In the genomic region with DNA sequence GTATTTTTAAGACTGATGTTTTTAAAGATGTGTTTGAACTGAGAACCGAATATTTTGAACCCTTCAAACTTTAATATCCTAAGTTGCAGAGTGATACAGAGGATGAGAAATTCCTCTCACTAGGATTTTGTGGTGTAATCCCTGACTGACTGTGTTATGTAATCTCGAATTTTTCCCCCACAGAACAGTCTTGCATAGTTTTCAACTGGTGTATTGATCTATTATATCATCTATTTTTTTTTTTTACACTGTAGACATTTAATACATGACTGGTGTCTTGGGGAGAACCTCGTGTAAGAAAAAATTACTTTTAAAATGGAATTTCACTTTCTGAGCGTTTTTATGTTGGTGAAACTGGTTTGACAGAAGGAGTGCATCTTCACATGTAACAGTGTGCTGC, we compare ENCODE assay signal across 15 mouse cellular contexts. TPM values are rescaled to one million over a fixed set of nuclear protein-coding genes. Genes with fewer than 3 reads are reported as not detected.
DNase-seq lines count a peak whose midpoint lies in the region; ATAC-seq and TF ChIP-seq lines count a peak whose summit lies in the region.
"Had no signal": no experiment of that assay in that cellular context is flagged by ENCODE, and none has a peak within 500 bp of the region (broad histone marks: within the 10 kb centered on the region; RNA-seq: fewer than 3 reads in every experiment).

No protein-coding gene starts in this region.

- H3K36me3 ChIP-seq in forebrain, embryonic 14.5 days (ENCODE audit: control insufficient read depth, insufficient read depth, low read length) = no peaks in the 10 kb centered on the region
- no peaks in the 10 kb centered on the region for H3K36me3 ChIP-seq in forebrain, embryonic 16.5 days (ENCODE audit: control insufficient read depth, insufficient read depth)
- H3K36me3 ChIP-seq in kidney, embryonic 16.5 days (ENCODE audit: insufficient read depth, low read length) = no peaks in the 10 kb centered on the region
- no peaks in the 10 kb centered on the region for H3K36me3 ChIP-seq in kidney, adult 2 months (ENCODE audit: control insufficient read depth, insufficient read depth, low read length)
- peaks cover 2% of the 10 kb centered on the region; the same call in 1 of the 2 replicates for H3K36me3 ChIP-seq in hindbrain, embryonic 14.5 days (replicated peaks; ENCODE audit: control insufficient read depth, insufficient read depth)
- H3K36me3 ChIP-seq in neural tube, embryonic 14.5 days (ENCODE audit: control insufficient read depth, insufficient read depth, low read length) = no peaks in the 10 kb centered on the region
- H3K36me3 ChIP-seq: G1E; liver, embryonic 13.5 days had no signal

- no peak overlapping the region for H3K9ac ChIP-seq in forebrain, embryonic 14.5 days (ENCODE audit: low read length)
- no peak overlapping the region for H3K9ac ChIP-seq in forebrain, embryonic 16.5 days (replicated peaks; ENCODE audit: low read depth, low read length)
- no peak overlapping the region for H3K9ac ChIP-seq in kidney, embryonic 16.5 days (replicated peaks; ENCODE audit: low read length)
- 0 out of 2 replicates have a peak overlapping the region, but pooled peaks have one; percentile 24 for H3K9ac ChIP-seq in hindbrain, embryonic 14.5 days
- no peak overlapping the region for H3K9ac ChIP-seq in neural tube, embryonic 14.5 days (replicated peaks; ENCODE audit: low read depth, low read length)
- H3K9ac ChIP-seq: liver, embryonic 13.5 days had no signal

- no peaks in the 10 kb centered on the region for H3K9me3 ChIP-seq in forebrain, embryonic 14.5 days (replicated peaks; ENCODE audit: control insufficient read depth, low read length)
- H3K9me3 ChIP-seq in forebrain, embryonic 16.5 days (ENCODE audit: control insufficient read depth, low read length) = no peaks in the 10 kb centered on the region
- H3K9me3 ChIP-seq in kidney, embryonic 16.5 days (ENCODE audit: low read length) = no peaks in the 10 kb centered on the region
- H3K9me3 ChIP-seq in hindbrain, embryonic 14.5 days (ENCODE audit: control insufficient read depth, low read length) = no peaks in the 10 kb centered on the region
- H3K9me3 ChIP-seq in neural tube, embryonic 14.5 days (ENCODE audit: control insufficient read depth, low read length) = no peaks in the 10 kb centered on the region
- H3K9me3 ChIP-seq: liver, embryonic 13.5 days had no signal

- no peak for ATAC-seq in forebrain, embryonic 14.5 days
- ATAC-seq in forebrain, embryonic 16.5 days = no peak
- no peak for ATAC-seq in kidney, embryonic 16.5 days (ENCODE audit: low FRiP score, low TSS enrichment)
- no peak for ATAC-seq in hindbrain, embryonic 14.5 days (ENCODE audit: low FRiP score)
- ATAC-seq in neural tube, embryonic 14.5 days (ENCODE audit: low read depth) = no peak

- H3K4me1 ChIP-seq in forebrain, embryonic 14.5 days (ENCODE audit: control insufficient read depth, insufficient read depth, low read length) = no peaks in the 10 kb centered on the region
- peaks cover 11% of the 10 kb centered on the region for H3K4me1 ChIP-seq in forebrain, embryonic 16.5 days (replicated peaks; ENCODE audit: control insufficient read depth, insufficient read depth, low read length)
- no peaks in the 10 kb centered on the region for H3K4me1 ChIP-seq in kidney, embryonic 16.5 days (ENCODE audit: insufficient read depth, low read length)
- H3K4me1 ChIP-seq in kidney, adult 2 months (ENCODE audit: control insufficient read depth, insufficient read depth, low read length) = no peaks in the 10 kb centered on the region
- peaks cover 5% of the 10 kb centered on the region; the same call in 1 of the 2 replicates for H3K4me1 ChIP-seq in hindbrain, embryonic 14.5 days (replicated peaks; ENCODE audit: control insufficient read depth, insufficient read depth, low read length)
- H3K4me1 ChIP-seq in neural tube, embryonic 14.5 days (ENCODE audit: control insufficient read depth, insufficient read depth, low read length) = 0 out of 2 replicates have a peak, but pooled peaks cover 3% of the 10 kb centered on the region
- H3K4me1 ChIP-seq: liver, embryonic 13.5 days had no signal

- no peak for DNase-seq in forebrain, embryonic 14.5 days (ENCODE audit: low spot score)
- no peak for DNase-seq in kidney, adult 2 months
- no peak for DNase-seq in hindbrain, embryonic 14.5 days (ENCODE audit: low spot score)
- DNase-seq in right cerebral cortex, postnatal 4 days = no peak
- no peak for DNase-seq in lung, postnatal 36 days
- DNase-seq: adrenal gland, postnatal 36 days; cerebellum, adult 11-12 months; gastrocnemius, postnatal 10 days; heart, postnatal 36 days; liver, embryonic 13.5 days had no signal

- TF ChIP-seq CTCF in kidney, adult 2 months (conservative IDR thresholded peaks at IDR 0.05; ENCODE audit: insufficient read depth, insufficient read length, low read depth, low read length) = no peak

- WGBS in forebrain, embryonic 14.5 days = 62% methylated on average over 4 of the region's 4 CpGs
- 49% methylated on average over 4 of the region's 4 CpGs for WGBS in forebrain, embryonic 16.5 days
- WGBS in kidney, embryonic 16.5 days = 59% methylated on average over 4 of the region's 4 CpGs
- WGBS in kidney, adult 2 months = 84% methylated on average over 4 of the region's 4 CpGs
- 73% methylated on average over 4 of the region's 4 CpGs for WGBS in hindbrain, embryonic 14.5 days
- WGBS in neural tube, embryonic 14.5 days = 59% methylated on average over 4 of the region's 4 CpGs

- no peak for TF ChIP-seq POLR2A in kidney, adult 2 months (IDR thresholded peaks at IDR 0.05; ENCODE audit: low read depth, low read length)

- no peak overlapping the region for H3K27ac ChIP-seq in forebrain, embryonic 14.5 days (ENCODE audit: low read depth, low read length)
- H3K27ac ChIP-seq in forebrain, embryonic 16.5 days (ENCODE audit: low read length) = no peak overlapping the region
- H3K27ac ChIP-seq in kidney, embryonic 16.5 days (ENCODE audit: low read length) = no peak overlapping the region
- no peak overlapping the region for H3K27ac ChIP-seq in kidney, adult 2 months (ENCODE audit: insufficient read depth, low read depth, low read length)
- H3K27ac ChIP-seq in hindbrain, embryonic 14.5 days = no peak overlapping the region
- no peak overlapping the region for H3K27ac ChIP-seq in neural tube, embryonic 14.5 days (ENCODE audit: low read depth, low read length)
- H3K27ac ChIP-seq: liver, embryonic 13.5 days had no signal

- H3K4me3 ChIP-seq in forebrain, embryonic 14.5 days (ENCODE audit: low read depth, low read length) = no peak overlapping the region
- H3K4me3 ChIP-seq in forebrain, embryonic 16.5 days (replicated peaks; ENCODE audit: low read length) = no peak overlapping the region
- H3K4me3 ChIP-seq in kidney, embryonic 16.5 days (ENCODE audit: low read length) = no peak overlapping the region
- H3K4me3 ChIP-seq in kidney, adult 2 months (ENCODE audit: insufficient read depth, low read depth, low read length) = no peak overlapping the region
- H3K4me3 ChIP-seq in hindbrain, embryonic 14.5 days (replicated peaks; ENCODE audit: low read length) = peak overlapping the region; percentile 82
- H3K4me3 ChIP-seq in neural tube, embryonic 14.5 days (ENCODE audit: low read depth, low read length) = no peak overlapping the region
- H3K4me3 ChIP-seq: erythroblast, embryonic 14.5 days; liver, embryonic 13.5 days had no signal

- peak overlapping the region; percentile 65; the same call in 1 of the 2 replicates for H3K4me2 ChIP-seq in forebrain, embryonic 14.5 days (ENCODE audit: low read length)
- H3K4me2 ChIP-seq in forebrain, embryonic 16.5 days (ENCODE audit: low read length) = no peak overlapping the region; the same call in 1 of the 2 replicates
- H3K4me2 ChIP-seq in kidney, embryonic 16.5 days (replicated peaks; ENCODE audit: low read depth, low read length) = 0 out of 2 replicates have a peak overlapping the region, but pooled peaks have one; percentile 27
- peak overlapping the region; percentile 54 for H3K4me2 ChIP-seq in hindbrain, embryonic 14.5 days (replicated peaks)
- peak overlapping the region; percentile 4; the same call in 1 of the 2 replicates for H3K4me2 ChIP-seq in neural tube, embryonic 14.5 days (ENCODE audit: low read depth, low read length)
- H3K4me2 ChIP-seq: liver, embryonic 13.5 days had no signal

- no peaks in the 10 kb centered on the region for H3K27me3 ChIP-seq in forebrain, embryonic 14.5 days (replicated peaks; ENCODE audit: control insufficient read depth, insufficient read depth, low read length)
- no peaks in the 10 kb centered on the region for H3K27me3 ChIP-seq in forebrain, embryonic 16.5 days (replicated peaks; ENCODE audit: control insufficient read depth, insufficient read depth, low read length)
- H3K27me3 ChIP-seq in kidney, embryonic 16.5 days (ENCODE audit: insufficient read depth, low read length) = no peaks in the 10 kb centered on the region
- no peaks in the 10 kb centered on the region for H3K27me3 ChIP-seq in kidney, adult 2 months (replicated peaks; ENCODE audit: control insufficient read depth, insufficient read depth, low read length)
- no peaks in the 10 kb centered on the region for H3K27me3 ChIP-seq in hindbrain, embryonic 14.5 days (ENCODE audit: control insufficient read depth, insufficient read depth, low read length)
- H3K27me3 ChIP-seq in neural tube, embryonic 14.5 days (ENCODE audit: control insufficient read depth, insufficient read depth, low read length) = no peaks in the 10 kb centered on the region

RNA-seq across cellular contexts. Expression of gene Plcb4, which starts 2.0 kb away (rescaled TPM):
- polyA plus RNA-seq in forebrain, embryonic 14.5 days (2014; fragmentation: Nextera tagmentation; extraction: Ambion mirVana) = 7.1 and 12.0 TPM in 2 replicates
- polyA plus RNA-seq in forebrain, embryonic 16.5 days (2015; fragmentation: Nextera tagmentation; extraction: Ambion mirVana) = 15.9 and 19.7 TPM in 2 replicates
- 17.3 and 18.9 TPM in 2 replicates for polyA plus RNA-seq in kidney, embryonic 16.5 days (2015; fragmentation: Nextera tagmentation; extraction: Ambion mirVana)
- 5.1 and 6.1 TPM in 2 replicates for polyA plus RNA-seq in kidney, adult 2 months (2012; rRNA removed)
- polyA plus RNA-seq in hindbrain, embryonic 14.5 days (2014; fragmentation: Nextera tagmentation; extraction: Ambion mirVana) = 41.4 and 46.2 TPM in 2 replicates
- polyA plus RNA-seq in neural tube, embryonic 14.5 days (2014; fragmentation: Nextera tagmentation; extraction: Ambion mirVana) = 51.0 and 51.5 TPM in 2 replicates
- polyA plus RNA-seq: erythroblast, embryonic 14.5 days; G1E had no signal
